Mouse (Mus musculus): ENCODE results near the gene Bst2. TPM values are rescaled to one million over a fixed set of nuclear protein-coding genes. Genes with fewer than 3 reads are reported as not detected.
A peak's percentile ranks its signal among the peaks of the same experiment; 100 is the strongest.

Bst2 gene
- polyA plus RNA-seq, 1 experiment from 2014 or later = 85.5 TPM

- no peaks in the 10 kb centered on the region for H3K27me3 ChIP-seq (replicated peaks; ENCODE audit: control insufficient read depth, insufficient read depth, low read length)
- peaks cover 9% of the 10 kb centered on the region for H3K4me1 ChIP-seq (replicated peaks; ENCODE audit: control insufficient read depth, insufficient read depth, low read length)
- H3K4me3 ChIP-seq (ENCODE audit: low read depth, low read length) = peak overlapping the region; percentile 68
- no peak overlapping the region; the same call in 1 of the 2 replicates for H3K9ac ChIP-seq (ENCODE audit: low read depth, low read length)
- H3K36me3 ChIP-seq (ENCODE audit: control insufficient read depth, insufficient read depth) = peaks cover 3% of the 10 kb centered on the region; the same call in 1 of the 2 replicates
- no peak overlapping the region for H3K27ac ChIP-seq (ENCODE audit: low read depth, low read length)
- no peaks in the 10 kb centered on the region for H3K9me3 ChIP-seq (ENCODE audit: control insufficient read depth)
- ATAC-seq = no peak
- no peak for TF ChIP-seq CTCF (IDR thresholded peaks at IDR 0.05; ENCODE audit: low read depth)
- H3K4me2 ChIP-seq (replicated peaks; ENCODE audit: low read depth) = peak overlapping the region; percentile 93
- WGBS = 9% methylated on average over 7 of the region's 7 CpGs
These were observed 51.1 kb downstream of the Bst2 start for GRCm38 (mm10) chr8:71486136-71486529.

GRCm38 (mm10) chr8:71485142-71486135 lies 51.8 kb downstream of the Bst2 start, which contains the start of gene Ano8:
TSS of gene Ano8 (minus strand) at chr8:71485963.
- WGBS = 7% methylated on average over 50 of the region's 58 CpGs
- Histone ChIP-seq H3K27me3 (replicated peaks; ENCODE audit: control insufficient read depth, insufficient read depth, low read length) (no peaks in the 10 kb centered on the region), H3K36me3 (ENCODE audit: control insufficient read depth, insufficient read depth) (no peaks in the 10 kb centered on the region; the same call in 1 of the 2 replicates), H3K4me1 (replicated peaks; ENCODE audit: control insufficient read depth, insufficient read depth, low read length) (peaks cover 9% of the 10 kb centered on the region), H3K9me3 (ENCODE audit: control insufficient read depth) (no peaks in the 10 kb centered on the region), H3K27ac (ENCODE audit: low read depth, low read length) (no peak within 1 kb of the TSS), H3K4me3 (ENCODE audit: low read depth, low read length) (peak within 1 kb of the TSS; percentile 68), H3K4me2 (replicated peaks; ENCODE audit: low read depth) (peak within 1 kb of the TSS; percentile 93), H3K9ac (ENCODE audit: low read depth, low read length) (peak within 1 kb of the TSS; percentile 64)
- no peak for TF ChIP-seq CTCF (IDR thresholded peaks at IDR 0.05; ENCODE audit: low read depth)
- ATAC-seq = peak; percentile 29

GRCm38 (mm10) chr8:71484736-71485135 lies 52.5 kb downstream of the Bst2 start:
- no peak for TF ChIP-seq CTCF (IDR thresholded peaks at IDR 0.05; ENCODE audit: low read depth)
- Histone ChIP-seq H3K9ac (ENCODE audit: low read depth, low read length) (no peak overlapping the region), H3K9me3 (ENCODE audit: control insufficient read depth) (no peaks in the 10 kb centered on the region), H3K4me1 (replicated peaks; ENCODE audit: control insufficient read depth, insufficient read depth, low read length) (peaks cover 9% of the 10 kb centered on the region), H3K27me3 (replicated peaks; ENCODE audit: control insufficient read depth, insufficient read depth, low read length) (no peaks in the 10 kb centered on the region), H3K36me3 (ENCODE audit: control insufficient read depth, insufficient read depth) (no peaks in the 10 kb centered on the region), H3K4me3 (ENCODE audit: low read depth, low read length) (no peak overlapping the region), H3K27ac (ENCODE audit: low read depth, low read length) (no peak overlapping the region), H3K4me2 (replicated peaks; ENCODE audit: low read depth) (peak overlapping the region; percentile 93; the same call in 1 of the 2 replicates)
- 91% methylated on average over 19 of the region's 19 CpGs for WGBS
- no peak for ATAC-seq

Other genes with a start within 250 kb of the Bst2 start
- gene Use1, start 170.6 kb downstream of the Bst2 start, polyA plus RNA-seq (2015; fragmentation: Nextera tagmentation; extraction: Ambion mirVana) = 98.4 and 106 TPM in 2 replicates
- gene Ocel1, start 166.2 kb downstream of the Bst2 start, polyA plus RNA-seq (2015; fragmentation: Nextera tagmentation; extraction: Ambion mirVana) = 20.0 and 20.5 TPM in 2 replicates
- gene Nr2f6, start 155.5 kb downstream of the Bst2 start, polyA plus RNA-seq (2015; fragmentation: Nextera tagmentation; extraction: Ambion mirVana) = 58.3 and 58.5 TPM in 2 replicates
- 4.1 and 4.9 TPM in 2 replicates for gene Ushbp1, start 141.7 kb downstream of the Bst2 start, polyA plus RNA-seq (2015; fragmentation: Nextera tagmentation; extraction: Ambion mirVana)
- 66.8 and 68.6 TPM in 2 replicates for gene Babam1, start 140.6 kb downstream of the Bst2 start, polyA plus RNA-seq (2015; fragmentation: Nextera tagmentation; extraction: Ambion mirVana)
- gene Ankle1, start 131.4 kb downstream of the Bst2 start, polyA plus RNA-seq (2015; fragmentation: Nextera tagmentation; extraction: Ambion mirVana) = 2.8 and 4.4 TPM in 2 replicates
- 15.2 and 15.9 TPM in 2 replicates for gene Abhd8, start 73.8 kb downstream of the Bst2 start, polyA plus RNA-seq (2015; fragmentation: Nextera tagmentation; extraction: Ambion mirVana)
- gene Mrpl34, start 72.5 kb downstream of the Bst2 start, polyA plus RNA-seq (2015; fragmentation: Nextera tagmentation; extraction: Ambion mirVana) = 187 and 190 TPM in 2 replicates
- 82.8 and 91.7 TPM in 2 replicates for gene Dda1, start 68.3 kb downstream of the Bst2 start, polyA plus RNA-seq (2015; fragmentation: Nextera tagmentation; extraction: Ambion mirVana)
- 0.54 and 0.74 TPM in 2 replicates for gene Ano8, start 51.5 kb downstream of the Bst2 start, polyA plus RNA-seq (2015; fragmentation: Nextera tagmentation; extraction: Ambion mirVana)
- gene Gtpbp3, start 49.4 kb downstream of the Bst2 start, polyA plus RNA-seq (2015; fragmentation: Nextera tagmentation; extraction: Ambion mirVana) = 6.3 and 6.6 TPM in 2 replicates
- gene Plvap, start 25.7 kb downstream of the Bst2 start, polyA plus RNA-seq (2015; fragmentation: Nextera tagmentation; extraction: Ambion mirVana) = 109 and 111 TPM in 2 replicates
- gene Ccdc194, start 11.7 kb downstream of the Bst2 start, polyA plus RNA-seq (2015; fragmentation: Nextera tagmentation; extraction: Ambion mirVana) = 0.08 TPM in 1 of 2 replicates, not detected in the other
- gene Mvb12a, start 5.5 kb upstream of the Bst2 start, polyA plus RNA-seq (2015; fragmentation: Nextera tagmentation; extraction: Ambion mirVana) = 133 and 143 TPM in 2 replicates
- gene Tmem221, start 21.4 kb upstream of the Bst2 start, polyA plus RNA-seq (2015; fragmentation: Nextera tagmentation; extraction: Ambion mirVana) = 0.66 and 0.90 TPM in 2 replicates
- gene Nxnl1, start 29.1 kb upstream of the Bst2 start, polyA plus RNA-seq (2015; fragmentation: Nextera tagmentation; extraction: Ambion mirVana) = not detected in 2 replicates
- gene Slc27a1, start 31.4 kb upstream of the Bst2 start, polyA plus RNA-seq (2015; fragmentation: Nextera tagmentation; extraction: Ambion mirVana) = 14.5 and 14.9 TPM in 2 replicates
- gene Pgls, start 54.7 kb upstream of the Bst2 start, polyA plus RNA-seq (2015; fragmentation: Nextera tagmentation; extraction: Ambion mirVana) = 152 and 154 TPM in 2 replicates
- gene Fam129c, start 60.2 kb upstream of the Bst2 start, polyA plus RNA-seq (2015; fragmentation: Nextera tagmentation; extraction: Ambion mirVana) = 0.47 and 0.77 TPM in 2 replicates
- gene Colgalt1, start 73.5 kb upstream of the Bst2 start, polyA plus RNA-seq (2015; fragmentation: Nextera tagmentation; extraction: Ambion mirVana) = 43.3 and 44.5 TPM in 2 replicates
- gene Unc13a, start 134.3 kb upstream of the Bst2 start, polyA plus RNA-seq (2015; fragmentation: Nextera tagmentation; extraction: Ambion mirVana) = 0.60 and 0.72 TPM in 2 replicates
- gene Jak3, start 138.8 kb upstream of the Bst2 start, polyA plus RNA-seq (2015; fragmentation: Nextera tagmentation; extraction: Ambion mirVana) = 5.7 and 6.8 TPM in 2 replicates
- 2.5 and 3.0 TPM in 2 replicates for gene Insl3, start 151.8 kb upstream of the Bst2 start, polyA plus RNA-seq (2015; fragmentation: Nextera tagmentation; extraction: Ambion mirVana)
- gene B3gnt3, start 164.3 kb upstream of the Bst2 start, polyA plus RNA-seq (2015; fragmentation: Nextera tagmentation; extraction: Ambion mirVana) = 30.5 and 33.5 TPM in 2 replicates
- gene Fcho1, start 188.3 kb upstream of the Bst2 start, polyA plus RNA-seq (2015; fragmentation: Nextera tagmentation; extraction: Ambion mirVana) = 2.2 and 2.5 TPM in 2 replicates

All from intestine, postnatal 0 days (tissue).